In the genomic region with DNA sequence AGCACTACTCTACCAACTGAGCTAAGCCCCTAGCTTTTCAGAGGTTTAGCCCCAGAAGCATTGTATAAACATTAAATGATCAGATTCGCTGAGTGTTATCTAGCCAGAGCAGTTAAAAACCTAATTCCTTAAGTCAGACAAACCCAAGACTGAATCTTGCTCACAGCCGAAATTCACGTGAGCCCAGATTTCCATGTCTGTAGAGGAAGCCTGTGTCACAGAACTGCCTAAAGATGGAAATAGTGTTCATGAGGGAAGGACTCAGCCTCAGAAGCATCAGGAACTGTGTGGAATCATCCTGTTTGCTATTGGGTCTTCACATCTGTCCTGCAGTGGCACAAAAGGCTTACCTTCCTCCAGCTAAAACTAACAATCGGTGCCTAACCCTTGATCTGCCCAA, we compare ENCODE assay signal across 18 mouse cellular contexts. TPM values are rescaled to one million over a fixed set of nuclear protein-coding genes. Genes with fewer than 3 reads are reported as not detected.
DNase-seq lines count a peak whose midpoint lies in the region; ATAC-seq and TF ChIP-seq lines count a peak whose summit lies in the region.
"Had no signal": no experiment of that assay in that cellular context is flagged by ENCODE, and none has a peak within 500 bp of the region (broad histone marks: within the 10 kb centered on the region; RNA-seq: fewer than 3 reads in every experiment).

No protein-coding gene starts in this region.

- H3K27me3 ChIP-seq in heart, embryonic 13.5 days (replicated peaks) = no peaks in the 10 kb centered on the region
- no peaks in the 10 kb centered on the region for H3K27me3 ChIP-seq in liver, adult 2 months (ENCODE audit: control insufficient read depth, insufficient read depth, low read length)
- H3K27me3 ChIP-seq in liver, embryonic 13.5 days = no peaks in the 10 kb centered on the region; the same call in 1 of the 2 replicates
- H3K27me3 ChIP-seq: neural tube, embryonic 15.5 days had no signal

- peaks cover 60% of the 10 kb centered on the region for H3K4me1 ChIP-seq in heart, embryonic 13.5 days
- peaks cover 23% of the 10 kb centered on the region for H3K4me1 ChIP-seq in liver, adult 2 months (ENCODE audit: control insufficient read depth, insufficient read depth, low read length)
- H3K4me1 ChIP-seq in liver, embryonic 13.5 days (replicated peaks) = peaks cover 82% of the 10 kb centered on the region

- no peaks in the 10 kb centered on the region for H3K9me3 ChIP-seq in heart, embryonic 13.5 days
- no peaks in the 10 kb centered on the region for H3K9me3 ChIP-seq in liver, embryonic 13.5 days (replicated peaks)
- H3K9me3 ChIP-seq: forebrain, embryonic 12.5 days; neural tube, embryonic 15.5 days had no signal

- H3K27ac ChIP-seq in heart, embryonic 13.5 days (replicated peaks) = no peak overlapping the region
- H3K27ac ChIP-seq in liver, adult 2 months (replicated peaks; ENCODE audit: insufficient read depth, low read depth, low read length) = peak overlapping the region; percentile 62
- H3K27ac ChIP-seq in liver, embryonic 13.5 days = peak overlapping the region; percentile 96
- H3K27ac ChIP-seq in macrophage = peak overlapping the region; percentile 68; the same call in 1 of the 2 replicates
- H3K27ac ChIP-seq: forebrain, embryonic 12.5 days; neural tube, embryonic 15.5 days had no signal

- H3K4me2 ChIP-seq in heart, embryonic 13.5 days = peak overlapping the region; percentile 89
- H3K4me2 ChIP-seq in liver, embryonic 13.5 days = peak overlapping the region; percentile 90
- H3K4me2 ChIP-seq: forebrain, embryonic 12.5 days; neural tube, embryonic 15.5 days had no signal

- 0 out of 2 replicates have a peak overlapping the region, but pooled peaks have one; percentile 10 for H3K9ac ChIP-seq in heart, embryonic 13.5 days
- peak overlapping the region; percentile 62 for H3K9ac ChIP-seq in liver, adult 2 months (ENCODE audit: low read depth, low read length)
- H3K9ac ChIP-seq in liver, embryonic 13.5 days = peak overlapping the region; percentile 99
- H3K9ac ChIP-seq: forebrain, embryonic 12.5 days; neural tube, embryonic 15.5 days had no signal

- H3K36me3 ChIP-seq in heart, embryonic 13.5 days = no peaks in the 10 kb centered on the region
- H3K36me3 ChIP-seq in liver, adult 2 months (ENCODE audit: control insufficient read depth, insufficient read depth, low read length) = no peaks in the 10 kb centered on the region
- H3K36me3 ChIP-seq in liver, embryonic 13.5 days = peaks cover 32% of the 10 kb centered on the region
- no peaks in the 10 kb centered on the region for H3K36me3 ChIP-seq in macrophage (ENCODE audit: inconsistent target)
- H3K36me3 ChIP-seq: forebrain, embryonic 12.5 days; neural tube, embryonic 15.5 days had no signal

- no peak for DNase-seq in heart, postnatal 25 days (ENCODE audit: low spot score)
- DNase-seq in liver, adult 2 months (ENCODE audit: extremely low read depth, low read depth, low spot score) = no peak
- DNase-seq in liver = no peak
- no peak for DNase-seq in liver, embryonic 13.5 days
- no peak for DNase-seq in adrenal gland, adult 18-20 months (ENCODE audit: low spot score in 2 of 2)
- DNase-seq: adrenal gland, postnatal 14 days; cerebellum, adult 11-12 months; cerebellum, postnatal 25 days; kidney, adult 8-10 months; kidney, postnatal 25 days; lung, postnatal 10 days; thymus, postnatal 14 days had no signal

- no peak for TF ChIP-seq POLR2A in liver, adult 2 months (IDR thresholded peaks at IDR 0.05; ENCODE audit: extremely low read depth, insufficient read depth, low read length)

- H3K4me3 ChIP-seq in heart, embryonic 13.5 days = peak overlapping the region; percentile 86
- peak overlapping the region; percentile 36 for H3K4me3 ChIP-seq in liver, adult 2 months (ENCODE audit: insufficient read depth, low read depth, low read length)
- peak overlapping the region; percentile 98 for H3K4me3 ChIP-seq in liver, embryonic 13.5 days (replicated peaks)
- no peak overlapping the region for H3K4me3 ChIP-seq in macrophage (ENCODE audit: inconsistent target)
- H3K4me3 ChIP-seq: forebrain, embryonic 12.5 days; neural tube, embryonic 15.5 days had no signal

- no peak for TF ChIP-seq CTCF in liver, adult 2 months (IDR thresholded peaks at IDR 0.05; ENCODE audit: low read depth, low read length)

- no peak for ATAC-seq in heart, embryonic 13.5 days (ENCODE audit: extremely low read depth, insufficient number of reproducible peaks, low FRiP score, low TSS enrichment)
- no peak for ATAC-seq in liver, embryonic 13.5 days (ENCODE audit: low read depth)
- ATAC-seq: hindbrain, embryonic 16.5 days; midbrain, embryonic 16.5 days had no signal

- peaks cover 32% of the 10 kb centered on the region for H3K79me2 ChIP-seq in liver, adult 2 months (ENCODE audit: control insufficient read depth, insufficient read depth, low read length)
- H3K79me2 ChIP-seq in macrophage (ENCODE audit: inconsistent target) = peaks cover 70% of the 10 kb centered on the region

- 77% methylated on average over 4 of the region's 4 CpGs for WGBS in heart, embryonic 13.5 days
- 65% methylated on average over 4 of the region's 4 CpGs for WGBS in liver, adult 2 months
- WGBS in liver, embryonic 13.5 days (ENCODE audit: insufficient replicate concordance) = 70% methylated on average over 4 of the region's 4 CpGs
- WGBS in macrophage (ENCODE audit: missing documents) = 84% methylated on average over 4 of the region's 4 CpGs

- intact Hi-C loops in heart, postnatal 25 days (cut with DNase I) = loop anchor here (5.0 kb wide), 2 partner anchors 57 to 72 kb away; no protein-coding TSS in a partner anchor

RNA-seq across cellular contexts. Expression of a gene that starts 2.4 kb away (rescaled TPM):
- polyA plus RNA-seq in heart, embryonic 13.5 days (2015; fragmentation: Nextera tagmentation; extraction: Ambion mirVana) = 14.9 and 19.6 TPM in 2 replicates
- 10 to 100 TPM; 23.0 to 25.2 TPM for total RNA-seq in heart, postnatal 25 days (2021)
- total RNA-seq in liver, adult 2 months (2014; rRNA removed) = 72.2 and 76.0 TPM in 2 replicates
- polyA plus RNA-seq in liver, adult 2 months (2012; rRNA removed) = 55.4 and 61.4 TPM in 2 replicates
- polyA plus RNA-seq in liver, embryonic 13.5 days (2015; fragmentation: Nextera tagmentation; extraction: Ambion mirVana) = 75.1 and 80.8 TPM in 2 replicates
- 100 to 1,000 TPM in 15 of 26 experiments, 10 to 100 TPM in 11; 13.1 to 439 (median 135) TPM for total RNA-seq in macrophage (2018; cell fraction: chromatin; rRNA removed)
- 10 to 100 TPM; 27.7 to 75.5 (median 38.9) TPM for total RNA-seq in macrophage (2018; cell fraction: cytosol; rRNA removed)
- 100 to 1,000 TPM in 18 of 26 experiments, 10 to 100 TPM in 8; 57.0 to 318 (median 156) TPM for total RNA-seq in macrophage (2018; cell fraction: nucleus; rRNA removed)
- polyA plus RNA-seq in macrophage (2018) = 22.9 to 56.7 TPM (median 32.9 TPM) in 3 replicates
- 10 to 100 TPM; 19.8 to 22.9 TPM for total RNA-seq in adrenal gland, adult 18-20 months (2021)

Comparison
In these comparisons a context has a peak if more than half of its experiments do, and no peak if none do; other contexts are left out.
1. H3K9ac ChIP-seq: peak in every context shown above with its lines; median percentile 99 in liver, embryonic 13.5 days; 62 in liver, adult 2 months; 10 in heart, embryonic 13.5 days.